Mouse (Mus musculus): ENCODE measurements around the gene Ube2r2. TPM values are rescaled to one million over a fixed set of nuclear protein-coding genes. Genes with fewer than 3 reads are reported as not detected.

The Ube2r2 gene
- total and polyA plus RNA-seq, 2 experiments: 30.4 to 40.4 TPM

- Histone ChIP-seq H3K27ac (replicated peaks; ENCODE audit: insufficient read depth, low read depth, low read length) (no peak overlapping the region), H3K79me2 (ENCODE audit: control insufficient read depth, insufficient read depth, low read length) (no peaks in the 10 kb centered on the region), H3K4me3 (ENCODE audit: insufficient read depth, low read depth, low read length) (no peak overlapping the region), H3K4me1 (ENCODE audit: control insufficient read depth, insufficient read depth, low read length) (no peaks in the 10 kb centered on the region), H3K36me3 (ENCODE audit: control insufficient read depth, insufficient read depth, low read length) (peaks cover 3% of the 10 kb centered on the region; the same call in 1 of the 2 replicates), H3K27me3 (ENCODE audit: control insufficient read depth, insufficient read depth, low read length) (no peaks in the 10 kb centered on the region), H3K9ac (ENCODE audit: low read depth, low read length) (no peak overlapping the region)
- no peak for DNase-seq (ENCODE audit: extremely low read depth, low read depth, low spot score)
- TF ChIP-seq POLR2A (IDR thresholded peaks at IDR 0.05; ENCODE audit: extremely low read depth, insufficient read depth, low read length) (no peak), CTCF (IDR thresholded peaks at IDR 0.05; ENCODE audit: low read depth, low read length) (no peak)
- WGBS: 74% methylated on average over 3 of the region's 3 CpGs
These were observed 105.4 kb downstream of the Ube2r2 start for GRCm38 (mm10) chr4:41240916-41241315.

Other genes with a start within 250 kb of the Ube2r2 start
- gene Spink4, start 215.7 kb upstream of the Ube2r2 start, total RNA-seq (2014; rRNA removed): 1.4 and 1.9 TPM in 2 replicates
- gene Spink4, start 215.7 kb upstream of the Ube2r2 start, polyA plus RNA-seq (2012; rRNA removed): 0.93 and 1.9 TPM in 2 replicates
- 88.7 and 101 TPM in 2 replicates for gene Bag1, start 187.4 kb upstream of the Ube2r2 start, total RNA-seq (2014; rRNA removed)
- gene Bag1, start 187.4 kb upstream of the Ube2r2 start, polyA plus RNA-seq (2012; rRNA removed): 59.6 and 75.9 TPM in 2 replicates
- 63.0 and 78.5 TPM in 2 replicates for gene Chmp5, start 187.3 kb upstream of the Ube2r2 start, total RNA-seq (2014; rRNA removed)
- 12.0 and 13.7 TPM in 2 replicates for gene Chmp5, start 187.3 kb upstream of the Ube2r2 start, polyA plus RNA-seq (2012; rRNA removed)
- gene Nfx1, start 164.8 kb upstream of the Ube2r2 start, total RNA-seq (2014; rRNA removed): 31.6 and 34.8 TPM in 2 replicates
- 12.2 and 21.5 TPM in 2 replicates for gene Nfx1, start 164.8 kb upstream of the Ube2r2 start, polyA plus RNA-seq (2012; rRNA removed)
- 0.07 and 0.09 TPM in 2 replicates for gene Aqp7, start 87.6 kb upstream of the Ube2r2 start, total RNA-seq (2014; rRNA removed)
- 0.04 and 0.26 TPM in 2 replicates for gene Aqp7, start 87.6 kb upstream of the Ube2r2 start, polyA plus RNA-seq (2012; rRNA removed)
- gene Aqp3, start 37.6 kb upstream of the Ube2r2 start, total RNA-seq (2014; rRNA removed): not detected in 2 replicates
- not detected in 2 replicates for gene Aqp3, start 37.6 kb upstream of the Ube2r2 start, polyA plus RNA-seq (2012; rRNA removed)
- gene Nol6, start 11.3 kb upstream of the Ube2r2 start, total RNA-seq (2014; rRNA removed): 6.6 and 7.2 TPM in 2 replicates
- gene Nol6, start 11.3 kb upstream of the Ube2r2 start, polyA plus RNA-seq (2012; rRNA removed): 16.8 and 18.7 TPM in 2 replicates
- 3.0 TPM in 2 replicates for gene Ubap2, start 139.4 kb downstream of the Ube2r2 start, total RNA-seq (2014; rRNA removed)
- 19.6 and 23.0 TPM in 2 replicates for gene Ubap2, start 139.4 kb downstream of the Ube2r2 start, polyA plus RNA-seq (2012; rRNA removed)
- 10.2 and 13.4 TPM in 2 replicates for gene Dcaf12, start 179.1 kb downstream of the Ube2r2 start, total RNA-seq (2014; rRNA removed)
- gene Dcaf12, start 179.1 kb downstream of the Ube2r2 start, polyA plus RNA-seq (2012; rRNA removed): 13.1 and 14.8 TPM in 2 replicates
- gene Ubap1, start 213.3 kb downstream of the Ube2r2 start, total RNA-seq (2014; rRNA removed): 15.5 and 17.7 TPM in 2 replicates
- 39.3 and 45.0 TPM in 2 replicates for gene Ubap1, start 213.3 kb downstream of the Ube2r2 start, polyA plus RNA-seq (2012; rRNA removed)

Data from liver, adult 2 months (tissue).